Mouse (Mus musculus) thymus, postnatal 14 days (tissue): ENCODE results near the gene Olfr247.
"Not testable (repeated sequence)": the region's sequence is repeated elsewhere in the genome, so short reads cannot be mapped to it uniquely, and the experiment has no call there.

Experiments
- DNase-seq: peaks from one replicate; pipeline ENCODE4 v3.0.0; 2021

Gene Olfr247

GRCm38 (mm10) chr10:129976040-129976439, at the start of gene Olfr247:
Gene Olfr247, minus strand, starts transcription at chr10:129976140.
- DNase-seq: not testable (repeated sequence)

GRCm38 (mm10) chr10:130012321-130012720, 36.4 kb upstream of the Olfr247 start, which contains the start of gene Olfr820:
Gene Olfr820, plus strand, starts transcription at chr10:130012621.
- no peak for DNase-seq

- DNase-seq: not testable (repeated sequence)
These were observed 29.4 kb upstream of the Olfr247 start for GRCm38 (mm10) chr10:130005366-130005765.

- DNase-seq: not testable (repeated sequence)
These were observed 28.2 kb upstream of the Olfr247 start for GRCm38 (mm10) chr10:130004104-130004503.

GRCm38 (mm10) chr10:129984962-129985361, 9.0 kb upstream of the Olfr247 start, which contains the start of gene Gm10310:
Gene Gm10310, minus strand, starts transcription at chr10:129985062.
- DNase-seq: not testable (repeated sequence)

GRCm38 (mm10) chr10:129981867-129982266, 5.9 kb upstream of the Olfr247 start:
- DNase-seq: not testable (repeated sequence)

- not testable (repeated sequence) for DNase-seq
These were observed 2.9 kb downstream of the Olfr247 start for GRCm38 (mm10) chr10:129972994-129973393.

GRCm38 (mm10) chr10:129967166-129967565, 8.8 kb downstream of the Olfr247 start, which contains the start of gene Olfr819:
Gene Olfr819, minus strand, starts transcription at chr10:129967266.
- not testable (repeated sequence) for DNase-seq

- DNase-seq: not testable (repeated sequence)
These were observed 9.7 kb downstream of the Olfr247 start for GRCm38 (mm10) chr10:129966232-129966631.

GRCm38 (mm10) chr10:129949000-129949399, 26.9 kb downstream of the Olfr247 start, which contains the start of gene Olfr818:
Gene Olfr818, minus strand, starts transcription at chr10:129949100.
- no peak for DNase-seq
